Mouse (Mus musculus): ENCODE measurements around the gene Krcc1.
A peak's percentile ranks its signal among the peaks of the same experiment; 100 is the strongest.
"Not testable (repeated sequence)": the region's sequence is repeated elsewhere in the genome, so short reads cannot be mapped to it uniquely, and the experiment has no call there.

Gene Krcc1

GRCm38 (mm10) chr6:71262142-71262833 is 9.2 kb upstream of the Krcc1 start:
- DNase-seq (ENCODE audit: low spot score): no peak

- DNase-seq (ENCODE audit: low spot score): not testable (repeated sequence)
Measured at GRCm38 (mm10) chr6:71267603-71268002, 3.9 kb upstream of the Krcc1 start.

- no peak for DNase-seq (ENCODE audit: low spot score)
Measured at GRCm38 (mm10) chr6:71268929-71269685, 2.4 kb upstream of the Krcc1 start.

- not testable (repeated sequence) for DNase-seq (ENCODE audit: low spot score)
Measured at GRCm38 (mm10) chr6:71269686-71270050, 1.8 kb upstream of the Krcc1 start.

GRCm38 (mm10) chr6:71270301-71271056 is 998 bp upstream of the Krcc1 start:
- DNase-seq (ENCODE audit: low spot score): peak; percentile 53

GRCm38 (mm10) chr6:71271057-71271388 is 454 bp upstream of the Krcc1 start:
- no peak for DNase-seq (ENCODE audit: low spot score)

GRCm38 (mm10) chr6:71272316-71272741 is 852 bp downstream of the Krcc1 start:
- DNase-seq (ENCODE audit: low spot score): no peak

GRCm38 (mm10) chr6:71273715-71274114 is 2.2 kb downstream of the Krcc1 start:
- DNase-seq (ENCODE audit: low spot score): no peak

- no peak for DNase-seq (ENCODE audit: low spot score)
Measured at GRCm38 (mm10) chr6:71274621-71275020, 3.1 kb downstream of the Krcc1 start.

GRCm38 (mm10) chr6:71279418-71279817 is 7.9 kb downstream of the Krcc1 start:
- DNase-seq (ENCODE audit: low spot score): no peak

GRCm38 (mm10) chr6:71293509-71293908 is 22.0 kb downstream of the Krcc1 start:
- no peak for DNase-seq (ENCODE audit: low spot score)

- DNase-seq (ENCODE audit: low spot score): no peak
Measured at GRCm38 (mm10) chr6:71295303-71295702, 23.8 kb downstream of the Krcc1 start.

GRCm38 (mm10) chr6:71298051-71298450 is 26.6 kb downstream of the Krcc1 start:
- no peak for DNase-seq (ENCODE audit: low spot score)

GRCm38 (mm10) chr6:71298751-71299150 is 27.3 kb downstream of the Krcc1 start:
- DNase-seq (ENCODE audit: low spot score): no peak

- DNase-seq (ENCODE audit: low spot score): no peak
Measured at GRCm38 (mm10) chr6:71302097-71302731, 30.7 kb downstream of the Krcc1 start.

- no peak for DNase-seq (ENCODE audit: low spot score)
Measured at GRCm38 (mm10) chr6:71307486-71307885, 36.0 kb downstream of the Krcc1 start.

- DNase-seq (ENCODE audit: low spot score): no peak
Measured at GRCm38 (mm10) chr6:71321826-71322283, 50.4 kb downstream of the Krcc1 start, which contains the start of gene Smyd1. Gene Smyd1, minus strand, starts transcription at chr6:71322233.

- DNase-seq (ENCODE audit: low spot score): no peak
Measured at GRCm38 (mm10) chr6:71322491-71322921, 51.0 kb downstream of the Krcc1 start, which contains the start of gene Cd8b1. Gene Cd8b1, plus strand, starts transcription at chr6:71322788.

- DNase-seq (ENCODE audit: low spot score): no peak
Measured at GRCm38 (mm10) chr6:71324816-71325215, 53.3 kb downstream of the Krcc1 start.

GRCm38 (mm10) chr6:71329881-71330280 is 58.4 kb downstream of the Krcc1 start:
- no peak for DNase-seq (ENCODE audit: low spot score)

- DNase-seq (ENCODE audit: low spot score): no peak
Measured at GRCm38 (mm10) chr6:71330486-71330885, 59.0 kb downstream of the Krcc1 start.

- not testable (repeated sequence) for DNase-seq (ENCODE audit: low spot score)
Measured at GRCm38 (mm10) chr6:71331491-71331890, 60.0 kb downstream of the Krcc1 start.

Data from urinary bladder, postnatal 14 days (tissue).